Mouse (Mus musculus): ENCODE results near the gene 2810006K23Rik.
"Not testable (repeated sequence)": the region's sequence is repeated elsewhere in the genome, so short reads cannot be mapped to it uniquely, and the experiment has no call there.

GRCm38 (mm10) chr5:124362982-124363381 lies 35.1 kb downstream of the 2810006K23Rik start, which contains the start of gene Cdk2ap1:
- TF ChIP-seq USF1 (IDR thresholded peaks at IDR 0.05; ENCODE audit: low read depth); MYOD1 (IDR thresholded peaks at IDR 0.05; ENCODE audit: control insufficient read depth, insufficient read length, low read depth); CTCF (IDR thresholded peaks at IDR 0.05; ENCODE audit: control insufficient read depth, insufficient read depth, insufficient read length); MYOG (IDR thresholded peaks at IDR 0.05; ENCODE audit: control insufficient read depth, extremely low read depth, insufficient read length); CEBPB (IDR thresholded peaks at IDR 0.05; ENCODE audit: low read depth); MAX (IDR thresholded peaks at IDR 0.05): not testable (repeated sequence)
